Mouse (Mus musculus): ENCODE measurements at regions not wholly inside any gene's neighbourhood (a gene's known extent, or its start where the extent isn't known, plus 50 kb on each side); places are given as distances from the start of the nearest gene placed in this dataset.
"Not testable (repeated sequence)": the region's sequence is repeated elsewhere in the genome, so short reads cannot be mapped to it uniquely, and the experiment has no call there.

DNA sequence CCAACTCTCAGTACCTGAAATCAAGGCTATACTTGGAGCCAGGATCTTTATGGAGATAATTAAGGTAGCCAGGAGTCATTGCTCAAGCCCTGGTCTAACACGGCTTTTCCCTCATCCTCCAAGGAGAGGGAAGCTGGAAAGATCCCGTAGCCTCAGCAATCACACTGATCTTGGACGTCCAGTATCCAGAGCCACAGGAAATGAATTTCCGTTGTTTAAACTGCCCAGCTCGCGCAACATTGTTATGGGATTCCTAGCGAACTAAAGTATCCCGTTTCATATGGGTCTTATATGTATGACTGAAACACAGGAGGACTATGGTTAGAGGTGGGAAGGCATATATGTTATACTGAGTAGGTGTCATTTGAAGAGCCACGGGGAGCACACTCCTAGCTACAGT is 126.3 kb upstream of the Lnx1 start:
- no peak for DNase-seq (ENCODE audit: low read depth, low spot score)

DNA sequence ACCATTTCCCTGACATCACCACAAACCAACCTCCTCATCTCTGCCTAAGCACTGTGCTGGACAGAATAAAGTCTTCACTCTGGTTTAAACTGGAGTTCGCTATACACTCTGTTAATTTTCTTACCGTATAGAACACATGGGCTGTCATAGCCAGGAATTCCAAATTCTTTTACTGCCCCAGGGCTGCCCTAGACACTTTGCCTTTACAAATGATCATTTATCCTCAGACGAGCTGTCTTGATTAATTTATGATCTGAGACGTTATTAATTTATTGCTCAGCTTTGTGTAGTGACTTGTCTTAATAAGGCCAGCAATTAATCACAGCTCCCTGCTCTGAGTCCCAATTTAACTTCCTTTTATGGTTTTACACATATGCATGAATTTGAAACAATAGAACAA is 125.2 kb upstream of the Lnx1 start:
- DNase-seq (ENCODE audit: low read depth, low spot score), result peak; percentile 67

- DNase-seq (ENCODE audit: low read depth, low spot score), result no peak
These were observed 123.0 kb upstream of the Lnx1 start for GRCm38 (mm10) chr5:74825517-74826254.

DNA sequence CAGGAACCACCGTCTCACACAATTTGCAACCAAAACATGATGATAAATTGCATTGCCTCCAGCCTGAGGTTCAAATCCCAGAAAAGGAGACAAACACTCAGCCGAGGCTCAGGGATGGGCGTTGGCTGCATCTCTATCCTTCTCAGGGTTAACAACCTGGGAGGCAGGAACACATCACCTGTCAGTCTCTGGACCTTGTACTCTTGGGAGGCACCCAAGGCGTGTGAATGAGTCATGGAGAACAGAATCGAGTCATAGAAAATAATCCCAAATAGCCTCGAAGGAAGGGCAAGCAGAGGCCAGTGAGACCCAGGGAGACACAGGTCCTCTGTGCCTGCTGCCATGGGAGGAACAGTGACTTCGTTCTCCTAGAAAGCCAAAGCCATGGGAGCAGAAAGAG is 121.0 kb upstream of the Lnx1 start:
- no peak for DNase-seq (ENCODE audit: low read depth, low spot score)

DNA sequence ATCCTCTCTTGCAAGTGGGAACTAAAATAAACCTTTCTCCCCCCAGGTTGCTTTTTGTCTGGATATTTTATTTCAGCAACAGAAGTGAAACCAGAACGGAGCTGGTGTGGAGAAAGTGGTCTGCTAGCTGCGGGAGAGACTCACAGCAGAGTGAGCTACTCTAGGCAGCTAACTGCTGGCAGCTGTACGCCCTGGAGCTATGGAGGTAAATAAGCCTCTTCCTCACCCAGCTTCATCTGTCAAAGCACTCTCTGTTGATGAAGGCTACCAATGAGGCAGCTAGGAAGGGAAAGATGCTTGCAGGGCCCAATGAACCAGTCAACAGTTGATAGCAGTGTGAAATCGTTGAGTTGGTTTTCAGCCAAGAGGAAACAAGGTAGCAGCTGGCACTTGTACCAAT is 119.3 kb upstream of the Lnx1 start:
- DNase-seq (ENCODE audit: low read depth, low spot score), result no peak

- DNase-seq (ENCODE audit: low read depth, low spot score), result peak; percentile 45
These were observed 113.8 kb upstream of the Lnx1 start for GRCm38 (mm10) chr5:74816523-74816922.

GRCm38 (mm10) chr5:74813396-74813795 is 110.7 kb upstream of the Lnx1 start:
- DNase-seq (ENCODE audit: low read depth, low spot score), result no peak

DNA sequence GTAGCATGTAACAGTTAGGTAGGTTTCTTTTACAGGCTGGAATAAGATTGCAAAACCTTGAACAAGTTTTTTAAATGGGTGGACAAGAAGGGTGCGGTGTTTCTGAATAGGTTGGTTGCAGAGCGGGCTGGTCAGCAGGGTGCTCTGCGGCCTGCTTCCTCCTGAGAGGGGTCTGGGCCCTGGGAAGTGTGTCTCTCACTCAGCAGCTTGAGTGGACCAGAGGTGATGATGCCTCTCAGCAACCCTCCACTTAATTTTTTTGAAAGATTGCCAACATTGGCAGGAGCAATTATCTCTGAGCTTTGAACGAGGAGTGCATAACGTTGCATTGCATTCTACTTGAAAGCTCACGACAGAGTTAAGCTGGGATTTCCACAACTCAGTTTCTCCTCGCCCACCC is 108.3 kb upstream of the Lnx1 start:
- no peak for DNase-seq (ENCODE audit: low read depth, low spot score)

GRCm38 (mm10) chr5:74807581-74808221 is 105.0 kb upstream of the Lnx1 start:
- no peak for DNase-seq (ENCODE audit: low read depth, low spot score)

DNA sequence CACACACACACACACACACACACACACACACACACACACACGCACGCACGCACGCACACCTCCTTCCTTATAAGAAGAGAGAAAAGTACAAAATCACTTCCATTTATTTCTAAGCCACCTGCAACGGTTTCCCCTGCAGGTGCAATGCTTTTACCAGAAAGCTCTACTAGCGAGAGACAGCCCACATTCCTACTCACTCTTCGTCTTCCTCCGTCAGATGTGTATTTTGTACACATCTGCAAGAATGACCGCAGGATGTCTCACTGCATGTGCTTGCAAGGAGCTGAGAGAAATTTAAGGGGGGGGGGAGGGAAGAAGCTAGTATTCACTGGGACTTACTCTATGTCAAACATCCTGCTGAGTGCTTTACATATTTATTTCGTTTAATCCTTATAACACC is 99.2 kb upstream of the Lnx1 start:
- no peak for DNase-seq (ENCODE audit: low read depth, low spot score)

- DNase-seq (ENCODE audit: low read depth, low spot score), result no peak
These were observed 97.6 kb upstream of the Lnx1 start for GRCm38 (mm10) chr5:74800351-74800750.

DNA sequence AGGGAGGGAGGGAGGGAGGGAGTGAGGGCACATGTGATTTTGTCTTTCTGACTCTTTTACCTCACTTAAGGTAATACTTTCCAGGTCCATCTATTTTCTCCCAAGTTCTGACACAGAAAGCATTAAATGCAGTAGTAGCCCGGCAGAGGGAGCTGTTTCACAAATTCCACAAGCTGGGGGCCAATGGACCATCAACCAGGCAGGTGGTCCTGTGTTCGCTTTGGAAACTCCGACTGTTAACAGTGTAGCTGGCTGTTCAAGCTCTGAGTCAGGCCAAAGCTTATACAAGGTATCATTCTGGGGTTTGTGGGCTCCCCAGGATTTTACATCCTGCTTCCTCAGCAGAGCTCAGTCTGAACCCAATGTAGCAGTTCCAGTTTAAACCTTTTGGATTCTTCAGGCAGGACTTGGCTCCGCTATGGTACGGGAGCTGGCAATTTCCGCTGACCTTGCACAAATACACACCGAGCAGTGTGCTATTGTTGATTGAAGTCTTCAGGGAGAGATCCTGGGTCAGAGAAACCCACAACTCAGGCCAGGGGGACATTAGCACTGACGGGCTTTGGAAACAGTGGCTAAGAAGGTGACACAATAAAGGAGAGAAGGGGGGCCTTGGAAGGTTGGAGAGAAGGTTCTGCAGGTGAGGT is 93.8 kb upstream of the Lnx1 start:
- peak; percentile 89 for DNase-seq (ENCODE audit: low read depth, low spot score)

DNA sequence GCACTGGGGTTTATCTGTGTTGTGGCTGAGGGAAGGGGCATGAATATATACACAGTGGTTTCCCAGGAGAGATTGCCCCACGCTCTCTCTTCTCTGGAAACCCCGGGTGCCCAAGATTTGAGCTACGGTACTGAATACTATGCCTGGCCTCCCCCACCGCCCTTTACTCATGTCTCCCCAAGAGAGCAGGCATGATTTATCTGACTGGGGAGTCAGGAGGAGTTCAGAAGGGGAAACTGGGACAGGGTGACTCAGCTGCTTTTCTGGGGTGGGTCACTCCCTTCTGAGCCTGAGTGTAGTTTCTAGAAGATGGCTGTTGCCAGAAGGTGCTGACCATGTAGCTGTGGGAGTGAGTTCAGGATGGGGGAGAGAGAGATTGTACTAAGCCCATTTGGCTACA is 92.0 kb upstream of the Lnx1 start:
- DNase-seq (ENCODE audit: low read depth, low spot score), result no peak

DNA sequence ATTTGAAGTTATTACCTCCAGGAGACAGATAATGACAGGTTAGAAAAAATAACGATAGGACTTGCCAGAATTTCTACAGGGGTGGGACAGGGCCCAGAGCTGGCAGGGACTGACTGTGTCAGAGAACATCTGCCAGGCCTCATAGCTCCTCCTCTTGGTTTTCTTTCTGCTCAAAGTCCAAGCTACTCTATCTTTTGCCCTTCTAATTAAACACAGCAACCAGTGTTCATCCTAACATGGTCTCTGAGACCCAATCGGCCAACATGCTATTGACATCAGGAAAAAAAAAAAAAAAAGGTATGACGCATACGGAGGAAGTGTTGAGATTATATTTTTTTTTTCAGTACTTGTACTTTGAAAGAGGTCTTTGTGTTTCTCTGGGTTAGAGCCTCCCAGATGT is 90.7 kb upstream of the Lnx1 start:
- DNase-seq (ENCODE audit: low read depth, low spot score), result peak; percentile 49

DNA sequence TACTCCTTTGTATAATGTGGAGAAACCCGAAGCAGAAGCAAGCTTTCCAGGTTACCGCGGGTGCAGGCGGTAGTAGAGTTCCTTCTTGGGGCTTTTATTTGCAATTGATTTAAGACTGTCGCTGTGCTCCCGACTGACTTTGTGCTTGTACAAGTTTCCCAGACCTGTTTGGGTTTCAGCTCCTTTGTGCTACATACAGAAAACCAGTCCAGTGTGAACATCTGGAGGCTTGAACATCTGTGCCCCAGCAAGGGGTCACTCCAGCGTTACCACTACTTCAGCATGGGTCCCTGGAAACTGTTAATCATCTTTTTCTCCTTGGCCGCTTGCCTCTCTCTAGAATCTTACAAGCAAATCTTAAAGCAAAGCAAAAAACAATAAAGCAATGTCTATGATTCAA is 90.2 kb upstream of the Lnx1 start:
- peak; percentile 84 for DNase-seq (ENCODE audit: low read depth, low spot score)

DNA sequence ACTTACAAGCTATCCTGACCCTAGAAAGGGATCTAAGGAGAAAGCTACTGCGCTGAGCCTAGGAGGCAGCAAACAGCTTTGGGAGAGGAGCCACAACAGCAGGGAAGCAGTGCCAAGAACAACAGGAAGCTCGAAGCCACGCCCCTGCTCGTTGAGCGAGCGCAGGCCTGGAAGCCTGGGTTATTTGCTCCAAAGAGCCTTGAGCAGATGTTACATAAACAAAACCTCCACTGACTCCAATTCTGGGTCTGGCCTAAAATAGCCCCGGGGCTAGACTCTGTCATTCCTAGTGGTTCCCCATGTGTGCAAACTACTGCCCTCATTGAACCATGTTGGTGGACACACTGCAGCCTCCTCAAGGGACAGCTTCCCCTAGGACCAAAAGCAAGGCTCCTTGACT is 89.6 kb upstream of the Lnx1 start:
- DNase-seq (ENCODE audit: low read depth, low spot score), result peak; percentile 83

- DNase-seq (ENCODE audit: low read depth, low spot score), result not testable (repeated sequence)
These were observed 87.8 kb upstream of the Lnx1 start for GRCm38 (mm10) chr5:74790501-74790900.

DNA sequence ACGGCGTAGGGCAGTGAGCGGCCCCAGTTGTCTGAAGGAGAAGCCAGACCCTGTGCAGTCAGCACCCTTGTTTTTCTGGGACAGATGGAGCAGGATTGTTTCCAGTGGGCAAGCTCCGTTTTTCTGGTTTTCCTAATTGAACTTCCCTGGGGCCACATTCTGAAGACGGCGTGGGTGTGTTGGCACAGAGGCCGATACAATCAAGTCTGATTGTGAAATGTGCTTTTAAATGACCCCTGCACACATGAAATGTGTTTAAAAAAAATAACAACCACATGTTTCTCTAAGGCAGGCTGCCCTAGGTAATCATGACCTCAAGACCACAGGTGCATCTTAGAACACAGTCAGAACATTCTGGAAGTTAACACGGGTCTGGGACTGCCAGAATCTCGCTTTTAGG is 81.2 kb upstream of the Lnx1 start:
- DNase-seq (ENCODE audit: low read depth, low spot score), result no peak

GRCm38 (mm10) chr5:74778076-74778465 is 75.4 kb upstream of the Lnx1 start:
- no peak for DNase-seq (ENCODE audit: low read depth, low spot score)

DNA sequence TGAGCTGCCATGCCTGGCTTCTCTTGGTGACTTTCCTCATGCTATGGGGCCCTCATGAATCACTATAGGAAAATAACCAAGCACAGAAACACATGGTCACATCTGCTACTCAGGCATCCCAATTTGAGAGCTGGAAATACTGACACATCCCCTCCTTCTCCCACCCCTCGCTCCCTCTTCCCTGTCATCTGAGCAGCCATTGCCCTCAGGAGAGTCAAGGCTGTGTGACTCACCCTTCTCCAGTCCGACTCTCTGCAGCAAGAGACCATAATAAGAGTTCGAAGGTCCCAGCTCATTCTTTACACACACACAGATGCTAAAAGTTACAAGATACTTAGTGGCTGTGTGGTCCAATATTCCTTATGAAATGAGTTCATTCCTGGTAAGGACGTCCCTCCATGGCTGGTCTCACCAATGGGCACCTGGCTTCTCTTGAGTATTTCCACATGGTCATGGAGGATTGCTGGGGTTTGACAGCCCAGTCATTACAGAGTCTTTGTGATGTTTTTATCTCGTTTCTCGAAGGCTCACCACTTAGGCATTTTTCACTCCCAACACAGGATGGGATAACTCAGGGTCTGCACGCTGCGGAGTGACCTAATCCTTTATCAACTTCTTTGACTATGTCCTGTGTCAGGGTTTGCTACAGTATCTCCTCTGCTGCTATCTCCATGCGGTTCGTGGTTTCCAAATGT is 74.8 kb upstream of the Lnx1 start:
- no peak for DNase-seq (ENCODE audit: low read depth, low spot score)

DNA sequence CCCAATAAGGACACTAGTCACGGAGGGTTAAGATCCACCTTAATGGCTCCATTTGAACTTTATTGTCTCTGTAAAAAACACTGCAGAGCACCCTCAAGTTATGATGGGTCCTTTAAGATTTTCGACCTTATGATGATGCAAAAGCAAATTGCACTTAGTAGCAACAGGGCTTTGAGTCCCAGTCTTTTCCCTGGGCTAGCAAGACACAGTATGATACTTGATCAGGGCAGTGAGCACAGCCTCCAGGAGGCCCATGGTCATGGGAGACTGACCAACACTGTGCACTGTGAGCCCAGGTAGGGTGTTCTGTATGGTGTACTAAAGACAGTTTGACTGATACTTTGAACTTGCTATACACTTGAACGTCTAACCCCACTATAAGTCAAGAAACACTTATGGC is 73.4 kb upstream of the Lnx1 start:
- DNase-seq (ENCODE audit: low read depth, low spot score), result no peak

- DNase-seq (ENCODE audit: low read depth, low spot score), result no peak
These were observed 72.9 kb upstream of the Lnx1 start for GRCm38 (mm10) chr5:74775596-74775995.

Measured in forelimb bud, embryonic 11.5 days (tissue).